Mouse (Mus musculus): ENCODE measurements around the gene Foxn3.
"Not testable (repeated sequence)": the region's sequence is repeated elsewhere in the genome, so short reads cannot be mapped to it uniquely, and the experiment has no call there.

Foxn3 gene

DNA sequence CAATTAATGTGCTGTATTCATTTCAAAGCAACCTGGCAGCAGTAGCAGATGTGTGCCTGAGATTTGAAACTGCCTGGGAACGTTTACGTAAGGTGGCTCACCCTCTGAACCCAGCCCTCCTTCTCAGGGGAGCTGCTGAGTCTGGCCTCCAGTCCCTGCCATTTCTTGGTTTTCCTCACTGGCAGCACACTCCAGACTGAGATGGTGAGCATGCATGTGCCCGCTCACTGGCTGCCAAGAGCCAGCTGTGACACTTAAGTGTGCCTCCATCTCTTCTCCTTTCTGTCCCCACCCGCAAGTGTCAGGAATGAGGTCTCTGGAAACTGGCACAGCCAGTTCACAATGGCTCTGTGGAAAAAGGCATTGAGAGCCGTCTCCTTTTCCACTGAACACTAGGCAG lies 349.3 kb downstream of the Foxn3 start:
- DNase-seq = no peak

DNA sequence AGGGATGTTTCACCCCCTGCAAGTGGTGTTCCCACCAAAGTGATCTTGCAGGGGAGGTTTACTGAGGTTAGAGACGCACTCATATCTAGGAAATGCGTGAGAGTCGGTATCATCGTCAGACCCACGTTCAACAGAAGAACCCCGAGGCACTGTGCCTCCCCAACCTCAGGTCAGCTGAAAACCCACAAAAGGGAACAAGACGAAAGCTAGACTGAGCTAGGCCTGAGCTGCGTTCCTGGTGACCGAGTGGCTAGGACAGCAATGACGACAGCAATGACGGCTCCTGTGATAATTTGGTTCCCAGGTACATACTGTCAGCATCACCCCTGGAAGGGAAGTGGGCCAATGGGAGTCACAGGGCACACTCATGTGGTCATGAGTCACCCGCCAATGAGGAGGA lies 350.2 kb downstream of the Foxn3 start:
- DNase-seq = no peak

DNA sequence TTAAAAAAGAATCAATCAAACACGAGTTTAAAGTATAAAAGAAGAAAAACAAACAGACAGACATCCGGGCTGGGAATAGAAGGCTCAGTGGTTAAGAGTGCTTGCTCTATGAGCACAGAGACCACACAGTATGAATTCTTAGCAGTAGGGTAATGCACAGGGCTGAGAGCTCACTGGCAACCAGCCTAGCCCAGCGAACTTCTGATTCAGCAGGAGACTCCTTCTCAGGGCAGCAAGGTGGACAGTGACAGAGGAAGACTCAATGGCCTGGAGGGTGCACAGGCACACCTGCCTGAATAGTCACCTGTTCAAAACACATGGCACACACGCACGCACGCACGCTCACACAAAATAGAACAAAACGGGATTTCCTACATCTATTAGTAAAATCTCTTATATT lies 353.6 kb downstream of the Foxn3 start:
- DNase-seq = no peak

DNA sequence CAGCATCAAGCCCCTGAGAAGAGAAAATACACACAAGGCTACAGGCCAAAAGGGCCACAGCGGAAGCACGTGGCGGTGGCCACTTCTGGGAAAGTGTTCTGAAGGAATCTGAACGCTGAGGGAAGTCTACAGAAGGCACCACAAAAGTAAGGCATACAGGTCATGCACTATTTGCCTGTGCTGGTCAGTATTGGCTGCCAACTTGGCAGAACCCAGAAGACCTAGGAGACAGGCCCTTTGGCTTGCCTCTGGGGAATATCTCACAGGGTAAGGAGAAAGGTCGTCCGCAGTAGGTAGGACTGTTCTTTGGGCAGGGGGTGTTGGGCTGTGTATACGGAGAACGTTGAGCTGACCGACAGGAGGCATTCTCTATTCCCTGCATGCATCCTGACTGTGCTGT lies 355.1 kb downstream of the Foxn3 start:
- DNase-seq = no peak

DNA sequence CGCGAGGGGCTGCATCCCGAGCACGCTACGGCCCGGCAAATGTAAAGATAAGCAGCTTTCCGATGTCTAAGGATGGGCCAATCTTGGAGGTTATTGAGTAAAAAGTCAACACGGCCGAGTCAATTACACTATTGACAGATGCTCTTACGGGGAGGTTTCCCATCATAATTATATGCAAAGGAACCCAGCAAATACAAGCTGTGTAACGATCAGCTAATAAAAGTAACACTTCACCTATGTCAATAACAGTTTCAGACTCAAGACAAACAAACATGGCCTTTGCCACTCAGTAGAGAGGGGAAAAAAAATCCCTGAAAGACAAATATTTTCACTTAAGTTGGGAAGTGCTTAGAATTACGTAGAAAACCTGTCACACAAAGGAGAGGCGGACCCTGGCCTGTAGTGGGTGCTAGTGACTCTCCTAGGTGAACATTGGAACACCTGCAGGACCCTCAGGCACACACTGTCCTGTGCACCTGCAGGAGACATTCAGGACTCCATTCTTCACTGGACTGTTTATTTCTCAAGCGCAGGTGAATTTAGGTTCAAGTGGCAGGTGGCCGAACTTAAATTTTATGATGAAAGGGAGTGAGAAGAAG lies 356.3 kb downstream of the Foxn3 start:
- no peak for DNase-seq

DNA sequence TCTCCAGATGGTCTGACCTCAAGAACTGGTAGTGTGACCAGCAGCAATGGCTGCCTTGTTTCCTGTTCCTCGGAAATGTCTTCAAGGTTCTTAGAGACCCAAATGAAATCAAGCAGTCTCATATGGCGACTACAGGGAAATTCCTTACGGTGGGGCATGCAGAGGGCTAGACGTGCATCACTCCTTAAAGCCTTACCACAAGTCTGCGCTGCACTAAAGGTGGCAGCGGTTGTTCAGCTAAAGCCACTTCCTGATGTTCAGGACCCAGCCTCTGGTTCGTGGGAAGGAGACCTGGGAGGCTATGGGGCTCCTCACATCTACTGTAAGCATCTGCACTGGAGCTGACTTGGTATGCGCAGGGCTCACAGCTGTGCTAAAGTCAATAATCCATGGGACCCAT lies 357.6 kb downstream of the Foxn3 start:
- DNase-seq = no peak

DNA sequence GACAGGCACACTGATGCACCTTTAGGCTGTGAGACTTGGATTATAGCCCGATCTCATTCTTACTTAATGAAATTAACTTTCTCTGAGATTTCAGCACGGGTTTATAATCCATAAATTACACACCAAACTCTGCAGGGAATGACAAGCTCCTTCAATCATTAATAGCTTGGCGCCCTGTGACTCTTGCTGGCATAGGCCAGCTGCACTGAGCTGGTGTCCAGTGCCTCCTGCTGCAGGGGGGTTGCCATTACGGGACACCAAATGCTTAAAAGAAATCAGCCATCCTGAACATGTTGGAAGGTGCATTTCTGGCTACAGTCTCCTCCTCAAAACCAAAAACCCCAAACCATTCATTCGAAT lies 364.3 kb downstream of the Foxn3 start:
- DNase-seq = peak; percentile 63

DNA sequence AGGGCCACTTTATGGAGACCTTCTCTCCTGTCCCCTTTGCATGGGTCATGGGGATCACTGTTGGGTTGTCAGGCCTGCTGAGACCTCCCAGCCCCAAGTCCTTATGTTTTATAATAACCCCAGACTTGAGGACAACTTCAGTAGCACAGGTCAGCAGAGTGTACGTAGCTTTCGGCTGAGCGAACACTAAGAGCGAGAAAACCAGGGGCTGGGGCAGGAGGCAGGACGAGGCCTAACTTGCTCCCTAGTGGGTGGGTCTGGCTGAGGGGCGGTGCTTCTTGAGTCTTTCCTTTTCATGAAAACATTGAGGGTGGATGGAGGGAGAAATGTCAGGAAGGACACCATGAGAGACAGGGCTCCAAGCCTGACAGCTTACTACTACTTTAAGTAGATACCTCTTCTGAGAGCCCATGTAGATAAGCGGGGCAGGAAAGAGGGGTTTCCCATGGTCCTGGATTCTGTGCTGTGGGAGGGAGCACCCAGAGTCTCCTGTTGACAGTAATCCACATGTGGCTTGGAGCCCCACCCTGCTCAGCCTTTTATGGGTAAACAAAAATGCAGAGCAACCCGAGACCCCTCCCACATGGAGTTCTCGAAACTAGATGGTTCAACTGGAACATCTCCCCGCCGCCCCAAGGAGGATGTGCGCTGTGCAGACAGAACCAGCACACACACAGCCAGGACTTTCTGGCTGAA lies 364.8 kb downstream of the Foxn3 start:
- DNase-seq = no peak

DNA sequence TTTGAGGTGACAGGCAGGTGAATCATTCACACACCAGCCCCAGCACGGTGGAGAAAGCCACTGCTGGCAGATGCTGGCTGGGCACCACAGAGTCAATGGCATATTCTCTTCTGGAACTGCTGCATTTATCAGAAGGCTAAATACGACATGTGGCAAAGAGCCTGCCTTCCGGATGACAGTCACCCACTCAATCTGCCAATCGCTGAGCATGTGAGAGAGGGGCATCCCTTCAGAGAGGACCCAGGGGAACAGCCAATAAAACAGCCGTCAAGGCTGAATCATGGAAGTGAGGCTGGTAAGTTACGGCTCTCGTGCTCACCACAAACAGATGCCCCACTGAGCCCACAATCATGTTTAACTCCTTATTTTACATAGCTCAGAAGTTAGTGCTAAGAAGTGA lies 366.4 kb downstream of the Foxn3 start:
- no peak for DNase-seq

DNA sequence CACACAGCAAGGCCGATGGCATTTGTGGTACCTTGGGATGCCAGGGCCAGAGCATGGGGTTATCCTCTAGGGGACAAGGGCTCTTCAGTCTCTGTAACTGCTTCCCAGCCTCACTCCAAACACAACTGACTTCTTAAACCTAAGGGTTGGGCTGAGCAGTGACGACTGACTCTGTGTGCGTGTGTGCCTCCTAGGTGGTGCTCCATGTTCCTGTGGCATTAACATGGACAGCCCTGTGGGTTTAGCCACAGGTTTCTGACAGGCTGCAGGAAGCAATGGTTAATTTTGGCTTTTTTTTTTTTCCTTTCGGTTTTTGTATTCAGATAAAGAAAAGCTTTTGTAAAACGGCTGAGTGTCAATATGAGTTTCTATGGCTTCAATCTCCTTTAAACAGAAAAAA lies 367.7 kb downstream of the Foxn3 start:
- DNase-seq = no peak

DNA sequence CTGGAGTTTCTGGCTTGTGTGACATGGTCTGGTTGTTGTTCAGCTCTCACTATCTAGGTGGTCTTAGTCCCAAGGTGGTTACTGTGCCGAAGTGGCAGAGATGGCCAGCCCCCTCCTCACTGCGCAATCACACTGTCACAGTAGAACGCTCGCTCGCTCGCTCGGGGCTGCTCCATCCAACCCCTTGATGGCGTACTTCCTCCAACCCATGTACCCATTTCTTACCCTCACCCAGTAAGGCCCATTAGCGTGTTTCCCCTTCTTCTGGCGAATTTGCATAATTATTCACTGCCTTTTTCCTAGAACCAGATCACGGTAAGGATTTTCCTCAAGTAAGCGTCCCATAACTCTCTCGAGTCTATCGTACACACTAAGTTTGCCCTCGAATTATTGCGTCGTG lies 369.3 kb downstream of the Foxn3 start:
- DNase-seq = not testable (repeated sequence)

DNA sequence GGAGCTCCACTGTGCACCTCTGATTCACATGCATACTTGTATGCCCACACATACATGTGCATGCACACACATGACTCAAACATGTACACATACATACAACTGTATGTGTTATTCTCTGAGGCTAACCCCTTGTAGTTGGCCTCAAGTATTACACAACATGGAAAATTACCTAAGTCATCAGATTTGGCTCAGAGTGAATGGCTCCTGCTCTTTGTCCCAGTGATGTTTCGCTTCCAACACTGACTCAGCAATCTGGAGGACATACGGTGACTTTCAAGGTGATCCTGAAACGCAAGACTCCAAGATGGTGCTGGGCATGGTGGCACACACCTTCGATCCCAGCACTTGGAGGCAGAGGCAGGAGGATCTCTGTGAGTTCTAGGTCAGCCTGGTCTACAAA lies 375.7 kb downstream of the Foxn3 start:
- DNase-seq = no peak

DNA sequence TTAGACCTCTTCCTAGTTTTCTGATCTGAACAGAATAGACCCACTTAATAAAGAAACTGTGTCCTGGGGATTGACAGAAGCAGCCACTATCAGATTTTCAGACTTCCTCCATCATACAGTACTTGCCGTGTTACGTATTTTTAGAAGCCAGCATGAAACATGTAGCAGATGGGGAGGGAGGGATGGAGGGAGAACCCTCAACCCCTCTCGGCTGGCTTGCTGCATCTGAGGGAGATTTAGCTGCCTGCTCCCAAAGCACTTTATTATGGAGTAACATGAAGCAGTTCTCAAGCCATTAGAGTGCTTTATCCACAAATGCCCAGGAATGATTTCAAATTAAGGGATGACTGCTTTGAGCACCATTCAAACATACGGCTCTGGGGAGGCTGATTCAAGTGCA lies 377.1 kb downstream of the Foxn3 start:
- no peak for DNase-seq

DNA sequence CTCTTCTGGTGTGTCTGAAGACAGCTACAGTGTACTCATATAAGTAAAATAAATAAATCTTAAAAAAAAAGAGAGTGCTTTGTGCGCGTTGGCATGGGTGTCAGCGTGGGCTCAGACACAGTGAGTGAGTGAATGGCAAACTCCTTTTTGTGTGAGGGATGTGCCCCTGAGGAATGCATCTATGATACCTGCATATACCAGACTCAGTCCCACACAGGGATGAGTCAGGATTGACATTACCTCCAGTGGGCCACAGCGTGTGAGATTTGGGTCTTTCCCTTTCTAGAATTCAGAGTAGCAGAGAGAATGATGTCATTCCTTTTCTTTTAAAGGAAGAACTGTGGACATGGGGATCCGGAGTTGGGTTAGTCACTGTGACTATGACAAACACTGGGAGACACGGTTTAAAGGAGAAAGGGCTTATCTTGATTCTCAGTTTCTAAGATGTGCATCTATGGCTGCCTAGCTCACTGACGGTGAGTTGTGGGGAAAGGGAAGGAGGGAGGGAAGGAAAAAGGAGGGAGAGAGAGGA lies 380.1 kb downstream of the Foxn3 start:
- DNase-seq = no peak

DNA sequence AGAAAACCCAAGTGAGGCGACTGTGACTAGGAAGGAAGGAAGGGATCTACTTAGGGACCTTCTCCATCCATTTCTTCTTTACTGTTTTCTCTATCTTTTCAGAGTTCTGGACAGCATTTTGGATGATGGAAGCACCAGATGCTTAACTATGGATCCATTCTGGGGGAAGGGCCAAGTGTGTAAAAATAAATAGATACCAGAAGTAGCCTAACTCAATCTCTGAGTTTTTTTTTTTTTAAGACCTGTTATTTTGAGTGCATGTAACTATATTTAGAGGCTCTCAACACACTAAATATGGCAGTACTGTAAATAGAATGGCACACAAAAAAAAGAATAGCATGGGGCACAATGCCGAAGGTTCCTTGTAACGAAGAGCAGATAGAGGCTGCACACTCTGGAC lies 381.0 kb downstream of the Foxn3 start:
- DNase-seq = no peak

DNA sequence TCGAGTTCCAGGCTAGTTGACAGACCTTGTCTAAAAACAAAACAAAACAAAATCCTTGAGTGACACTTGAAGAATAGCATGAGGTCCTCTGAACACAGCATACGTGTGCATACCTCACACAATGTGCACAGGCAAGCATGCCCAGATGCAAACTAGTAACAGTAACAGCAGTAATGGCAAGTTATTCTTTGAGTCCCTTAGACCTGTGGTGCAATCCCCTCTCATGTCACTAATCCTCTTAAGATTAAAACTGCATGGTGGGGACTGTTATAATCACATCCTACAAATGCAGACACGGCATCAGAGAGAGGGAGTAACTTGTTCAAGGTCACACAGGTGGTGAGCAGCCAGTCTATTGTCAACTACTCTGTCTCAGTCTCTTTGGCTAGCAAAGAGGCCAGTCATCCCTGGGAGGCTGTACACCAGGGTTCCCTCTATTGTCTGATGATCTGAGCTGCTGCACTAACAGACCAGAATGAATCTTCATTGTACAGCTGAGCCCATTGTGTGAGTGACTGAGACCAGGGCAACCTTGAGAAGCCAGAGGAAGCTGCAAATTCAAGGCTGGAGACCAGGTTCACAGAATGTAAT lies 383.1 kb downstream of the Foxn3 start:
- DNase-seq = no peak

DNA sequence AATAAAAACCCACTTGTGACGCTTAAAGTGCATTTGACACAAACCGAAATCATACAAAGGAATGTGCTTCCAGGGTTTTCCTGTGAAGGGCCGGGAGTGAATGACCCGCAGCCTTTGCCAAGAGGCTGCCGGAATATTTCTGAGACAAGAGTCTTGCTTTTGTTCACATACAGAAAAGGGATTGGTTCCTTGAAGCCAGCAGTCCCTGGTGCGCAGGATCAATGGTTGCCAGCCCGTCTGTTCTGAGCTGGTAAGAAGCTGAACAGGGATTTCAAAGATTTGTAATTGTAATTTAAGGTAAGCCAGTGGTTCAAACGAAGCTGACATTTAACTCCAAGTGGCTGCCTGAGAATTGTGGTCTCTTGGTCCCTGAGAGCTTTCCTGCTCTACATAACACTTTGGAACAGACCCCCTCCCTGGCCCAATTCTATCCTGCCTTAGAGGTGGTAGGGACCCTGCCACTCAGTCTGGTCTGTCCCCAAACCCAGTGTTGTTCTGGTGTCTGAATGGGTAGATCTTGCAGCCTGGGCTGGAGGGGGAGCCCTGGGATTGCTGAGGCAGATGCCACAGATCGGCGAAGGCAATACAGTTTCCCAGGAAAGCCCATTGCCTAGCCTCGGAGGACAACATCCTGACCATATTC lies 388.3 kb downstream of the Foxn3 start:
- peak; percentile 15 for DNase-seq

DNA sequence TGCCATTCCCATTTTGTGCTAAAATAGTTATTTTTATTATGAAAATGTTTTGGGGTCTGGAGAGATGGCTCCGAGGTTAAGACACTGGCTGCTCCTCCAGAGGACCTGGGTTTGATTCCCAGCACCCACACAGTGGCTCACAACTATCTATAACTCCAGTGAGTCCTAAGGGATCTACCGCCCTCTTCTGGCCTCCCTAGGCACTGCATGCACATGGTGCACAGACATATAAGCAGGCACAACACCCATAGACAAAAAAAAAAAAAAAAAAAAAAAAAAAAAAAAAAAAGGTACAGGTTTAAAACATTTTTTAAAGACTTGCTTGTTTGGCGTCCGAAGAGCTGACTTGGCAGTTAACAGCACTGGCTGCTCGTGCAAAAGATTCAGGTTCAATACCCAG lies 391.2 kb downstream of the Foxn3 start:
- DNase-seq = no peak

DNA sequence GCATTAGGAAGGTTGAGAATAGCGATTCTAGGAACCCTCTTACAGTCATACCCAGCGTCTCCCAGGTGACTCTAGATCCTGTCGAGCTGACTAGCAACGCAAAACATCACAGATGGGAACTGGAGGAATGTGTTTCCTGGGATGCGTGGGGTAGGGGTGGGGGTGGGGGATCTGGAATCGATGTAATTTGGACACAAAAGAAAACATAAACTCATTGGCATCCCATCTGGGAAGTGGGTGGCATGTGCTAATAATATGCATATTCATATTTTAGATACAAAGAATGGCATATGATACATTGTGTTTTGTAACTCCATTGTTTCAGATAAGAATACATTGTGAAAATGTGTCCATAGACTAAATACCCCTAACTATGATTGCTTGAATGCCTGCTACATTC lies 393.5 kb downstream of the Foxn3 start:
- no peak for DNase-seq

DNA sequence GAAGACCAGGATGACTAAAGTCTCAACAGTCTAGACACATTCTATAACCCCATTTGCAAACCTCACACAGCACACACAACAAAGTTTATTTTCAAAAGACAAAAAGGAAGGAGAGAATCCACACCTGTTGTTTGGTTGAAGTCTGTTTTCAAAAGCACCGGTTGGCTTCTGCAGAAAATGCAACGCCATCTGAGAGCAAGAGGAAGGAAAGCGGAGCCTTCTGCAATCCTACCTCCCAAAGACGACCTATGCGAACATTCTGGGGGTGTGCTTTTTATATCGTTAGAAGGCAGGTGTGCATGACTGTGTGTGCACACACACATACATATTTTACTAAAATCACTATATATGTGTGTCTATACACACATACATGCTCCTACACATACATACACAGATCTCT lies 397.3 kb downstream of the Foxn3 start:
- DNase-seq = no peak

DNA sequence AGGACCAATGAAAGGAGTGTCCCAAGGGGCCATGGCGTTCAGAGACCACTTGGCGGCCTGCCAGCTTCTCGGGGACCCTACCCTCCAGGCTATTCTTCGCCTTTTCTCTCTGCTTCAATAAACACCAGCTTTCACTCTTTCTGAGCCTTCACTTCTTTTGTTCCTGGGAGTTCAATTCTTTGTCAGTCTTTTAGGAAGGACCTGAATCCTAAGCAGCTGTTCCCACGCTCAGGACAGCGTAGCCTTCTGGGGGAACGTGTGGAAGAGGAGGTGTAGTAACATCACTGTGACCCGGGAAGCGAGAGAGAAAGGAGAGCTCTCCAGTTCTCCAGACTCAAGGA lies 400.1 kb downstream of the Foxn3 start:
- no peak for DNase-seq

DNA sequence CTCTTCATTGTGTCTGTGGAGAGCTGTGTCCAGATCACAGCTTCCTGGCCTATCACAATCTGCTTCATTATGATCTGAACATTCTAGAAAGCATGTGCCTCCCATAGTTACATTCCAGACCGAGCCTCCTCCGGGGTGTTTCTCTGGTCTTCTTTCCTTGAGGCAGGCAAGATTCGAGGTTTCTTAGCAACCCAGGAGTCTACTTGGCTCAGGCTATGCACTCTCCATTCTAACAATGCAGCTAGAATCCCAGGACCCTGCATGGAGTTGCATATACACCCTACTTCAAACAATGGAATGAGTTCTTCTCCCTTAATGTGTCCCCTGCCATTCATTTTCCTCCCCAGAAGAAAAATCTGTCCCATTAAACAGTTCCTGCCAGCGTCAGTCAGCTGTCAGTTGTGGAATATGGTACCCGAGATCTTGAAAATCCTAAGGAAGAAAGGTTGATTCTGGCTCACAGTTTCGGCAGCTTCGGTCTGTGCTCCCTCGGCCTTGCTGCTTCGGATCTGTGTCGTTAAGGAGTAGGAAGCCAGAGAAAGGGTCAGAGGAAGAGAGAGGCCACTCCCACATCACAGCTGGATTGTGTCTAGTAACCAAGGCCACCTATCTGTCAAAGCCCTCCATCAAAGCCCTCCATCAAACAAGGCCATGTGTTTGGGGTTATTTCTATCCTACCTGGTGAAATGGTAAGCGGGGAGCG lies 400.6 kb downstream of the Foxn3 start:
- DNase-seq = no peak

DNA sequence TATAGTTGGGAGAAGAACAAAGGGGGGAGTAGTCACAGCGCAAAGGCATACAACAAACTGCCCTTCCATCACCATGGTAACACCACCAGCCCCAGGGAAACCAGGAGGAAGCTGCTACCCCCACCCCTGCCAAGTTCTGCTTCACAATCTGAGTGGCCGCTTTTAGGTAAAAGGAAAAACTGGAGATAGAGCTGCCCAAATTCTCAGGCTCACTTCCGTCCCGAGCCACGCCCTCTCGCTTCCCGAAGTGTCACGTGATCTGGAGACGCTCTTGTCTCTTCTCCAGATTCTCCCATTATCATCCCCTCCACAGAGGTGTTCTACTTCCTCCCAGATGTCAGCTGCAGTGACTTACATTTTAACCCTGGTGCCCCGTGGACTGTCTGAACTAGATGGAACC lies 401.2 kb downstream of the Foxn3 start:
- peak; percentile 26 for DNase-seq

DNA sequence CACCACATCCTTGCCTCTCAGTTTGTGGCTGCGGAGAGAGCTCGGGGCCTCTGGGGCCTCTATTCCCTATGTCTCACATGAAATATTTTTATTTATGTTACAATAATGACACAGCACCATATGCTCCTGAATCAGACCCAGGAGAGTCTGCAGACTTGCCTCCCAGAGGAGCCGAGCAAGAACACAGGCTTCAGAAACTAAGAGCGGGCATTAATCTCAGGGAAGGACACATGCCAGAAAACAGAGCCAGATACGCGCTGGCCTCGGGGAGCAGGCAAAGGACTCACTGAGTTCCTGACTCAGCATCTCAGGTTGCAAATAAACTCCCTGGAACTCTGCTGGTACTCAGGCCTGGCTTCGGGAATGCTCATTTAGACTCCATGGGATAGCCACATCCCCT lies 403.3 kb downstream of the Foxn3 start:
- no peak for DNase-seq
